ENCODE assay signal across 24 mouse cellular contexts in the genomic region with DNA sequence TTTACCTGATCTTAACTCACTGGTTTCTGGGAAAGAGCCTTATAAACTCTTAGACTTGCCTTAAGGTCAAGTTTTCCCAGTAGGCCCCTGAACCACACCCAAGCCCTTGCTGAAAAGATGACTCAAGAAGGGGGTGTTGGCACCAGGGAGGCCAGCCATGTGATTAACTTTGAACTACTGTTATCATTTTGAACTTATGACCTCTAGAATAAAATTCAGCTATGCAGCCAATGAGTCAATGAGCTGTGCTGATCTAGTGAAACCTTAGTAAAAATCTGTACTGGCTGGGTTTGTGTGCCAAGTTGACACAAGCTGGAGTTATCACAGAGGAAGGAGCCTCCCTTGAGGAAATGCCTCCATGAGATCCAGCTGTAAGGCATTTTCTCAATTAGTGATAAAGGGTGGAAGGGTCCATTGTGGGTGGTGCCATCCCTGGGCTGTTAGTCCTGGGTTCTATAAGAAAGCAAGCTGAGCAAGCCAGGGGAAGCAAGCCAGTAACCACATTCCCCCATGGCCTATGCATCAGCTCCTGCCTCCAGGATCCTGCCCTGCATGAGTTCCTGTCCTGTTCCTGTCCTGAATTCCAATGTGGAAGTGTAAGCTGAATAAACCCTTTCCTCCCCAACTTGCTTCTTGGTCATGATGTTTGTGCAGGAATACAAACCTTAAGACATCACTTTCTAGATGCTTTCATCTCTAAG. TPM values are rescaled to one million over a fixed set of nuclear protein-coding genes. Genes with fewer than 3 reads are reported as not detected.
DNase-seq lines count a peak whose midpoint lies in the region; ATAC-seq lines count a peak whose summit lies in the region.
"Not testable (repeated sequence)": the region's sequence is repeated elsewhere in the genome, so short reads cannot be mapped to it uniquely, and the experiment has no call there.
"Had no signal": no experiment of that assay in that cellular context is flagged by ENCODE, and none has a peak within 500 bp of the region (broad histone marks: within the 10 kb centered on the region; RNA-seq: fewer than 3 reads in every experiment).

No protein-coding gene starts in this region.

- peaks cover 34% of the 10 kb centered on the region for H3K4me1 ChIP-seq in heart, embryonic 13.5 days
- not testable (repeated sequence) for H3K4me1 ChIP-seq in stomach, embryonic 16.5 days (ENCODE audit: control insufficient read depth, insufficient read depth, low read length)

- H3K4me3 ChIP-seq in heart, embryonic 13.5 days; stomach, embryonic 16.5 days (replicated peaks; ENCODE audit: low read length): not testable (repeated sequence)

- peak overlapping the region; percentile 88 for H3K27ac ChIP-seq in heart, embryonic 13.5 days (replicated peaks)
- H3K27ac ChIP-seq in stomach, embryonic 16.5 days (ENCODE audit: low read length): not testable (repeated sequence)

- ATAC-seq in heart, embryonic 13.5 days (ENCODE audit: extremely low read depth, insufficient number of reproducible peaks, low FRiP score, low TSS enrichment): not testable (repeated sequence)
- ATAC-seq in stomach, embryonic 16.5 days (ENCODE audit: insufficient read depth, low FRiP score): peak; percentile 51

- DNase-seq in 3134 (ENCODE audit: extremely low read depth, insufficient read length, low spot score): peak; percentile 13
- DNase-seq in adrenal gland, adult 2 months: peak; percentile 26
- peak; percentile 26 to 53 for DNase-seq in heart, adult 18-20 months
- DNase-seq in heart, postnatal 25 days (ENCODE audit: low spot score): peak; percentile 12
- DNase-seq in large intestine, adult 2 months (ENCODE audit: low read depth, low spot score): peak; percentile 38
- DNase-seq in lung, postnatal 25 days (ENCODE audit: low spot score): peak; percentile 5

- H3K27me3 ChIP-seq in heart, embryonic 13.5 days (replicated peaks); stomach, embryonic 16.5 days (ENCODE audit: control insufficient read depth, insufficient read depth, low read length): not testable (repeated sequence)

- H3K36me3 ChIP-seq in heart, embryonic 13.5 days; stomach, embryonic 16.5 days (ENCODE audit: control insufficient read depth, insufficient read depth, low read length): not testable (repeated sequence)

- not testable (repeated sequence) for H3K9me3 ChIP-seq in heart, embryonic 13.5 days; stomach, embryonic 16.5 days (replicated peaks; ENCODE audit: control insufficient read depth, low read length)

- intact Hi-C loops in heart, postnatal 25 days (cut with DNase I): not testable (repeated sequence)

- not testable (repeated sequence) for H3K9ac ChIP-seq in heart, embryonic 13.5 days; stomach, embryonic 16.5 days (ENCODE audit: low read length)

- H3K4me2 ChIP-seq in heart, embryonic 13.5 days; stomach, embryonic 16.5 days (ENCODE audit: low read depth, low read length): not testable (repeated sequence)

RNA-seq across cellular contexts. Expression of a gene that starts 58.0 kb away (rescaled TPM):
- under 1 TPM in 1 of 2 experiments, not detected in 1; 0.83 TPM for total RNA-seq in adrenal gland, adult 2 months (2021)
- not detected in 2 replicates for polyA plus RNA-seq in adrenal gland, adult 2 months (2012; rRNA removed)
- total RNA-seq in heart, adult 18-20 months (2021): under 1 TPM; 0.57 to 0.62 TPM
- not detected in 2 replicates for polyA plus RNA-seq in heart, embryonic 13.5 days (2015; fragmentation: Nextera tagmentation; extraction: Ambion mirVana)
- not detected for total RNA-seq in heart, postnatal 25 days (2021)
- polyA plus RNA-seq in large intestine, adult 2 months (2012; rRNA removed): 2.7 and 3.3 TPM in 2 replicates
- polyA plus RNA-seq in stomach, embryonic 16.5 days (2015; fragmentation: Nextera tagmentation; extraction: Ambion mirVana): not detected in 2 replicates
- total RNA-seq: adrenal gland, postnatal 10 days; ES-E14; gastrocnemius, adult 2 months; gastrocnemius, postnatal 4 days; left cerebral cortex, postnatal 14 days had no signal
- polyA plus RNA-seq: cerebellum, adult 2 months; embryonic facial prominence, embryonic 12.5 days; forebrain, embryonic 14.5 days; frontal cortex, adult 2 months; hindbrain, embryonic 15.5 days; kidney, embryonic 15.5 days; limb, embryonic 12.5 days; liver, embryonic 13.5 days; midbrain, embryonic 10.5 days; midbrain, embryonic 16.5 days; neural tube, embryonic 14.5 days had no signal
